Mouse (Mus musculus): ENCODE results near the gene Myrf. TPM values are rescaled to one million over a fixed set of nuclear protein-coding genes. Genes with fewer than 3 reads are reported as not detected.
"Not testable (repeated sequence)": the region's sequence is repeated elsewhere in the genome, so short reads cannot be mapped to it uniquely, and the experiment has no call there.

Gene Myrf
- total RNA-seq, 2 experiments from 2014 or later = not detected

- ATAC-seq (replicated peaks; ENCODE audit: low FRiP score, low TSS enrichment, poor library complexity, severe bottlenecking) = not testable (repeated sequence)
Observed at GRCm38 (mm10) chr19:10165928-10166327, 74.6 kb downstream of the Myrf start.

- no peak for ATAC-seq (replicated peaks; ENCODE audit: low FRiP score, low TSS enrichment, poor library complexity, severe bottlenecking)
Observed at GRCm38 (mm10) chr19:10163896-10164295, 76.7 kb downstream of the Myrf start.

Other genes starting within 250 kb of the Myrf start
- gene Best1, start 239.1 kb downstream of the Myrf start, total RNA-seq (2014; fragmentation: Nextera tagmentation) = not detected in 2 replicates
- gene Best1, start 239.1 kb downstream of the Myrf start, total RNA-seq (2017) = not detected in 2 replicates
- gene Rab3il1, start 239.1 kb downstream of the Myrf start, total RNA-seq (2014; fragmentation: Nextera tagmentation) = 16.1 and 23.6 TPM in 2 replicates
- 6.0 and 20.1 TPM in 2 replicates for gene Rab3il1, start 239.1 kb downstream of the Myrf start, total RNA-seq (2017)
- 22.8 and 23.9 TPM in 2 replicates for gene Fads3, start 199.2 kb downstream of the Myrf start, total RNA-seq (2014; fragmentation: Nextera tagmentation)
- 15.9 and 18.7 TPM in 2 replicates for gene Fads3, start 199.2 kb downstream of the Myrf start, total RNA-seq (2017)
- gene Fads2, start 139.0 kb downstream of the Myrf start, total RNA-seq (2014; fragmentation: Nextera tagmentation) = 67.8 and 78.3 TPM in 2 replicates
- gene Fads2, start 139.0 kb downstream of the Myrf start, total RNA-seq (2017) = 47.2 and 69.6 TPM in 2 replicates
- 50.6 and 51.2 TPM in 2 replicates for gene Fads1, start 57.9 kb downstream of the Myrf start, total RNA-seq (2014; fragmentation: Nextera tagmentation)
- 23.2 and 26.6 TPM in 2 replicates for gene Fads1, start 57.9 kb downstream of the Myrf start, total RNA-seq (2017)
- gene Tmem258, start 36.7 kb downstream of the Myrf start, total RNA-seq (2014; fragmentation: Nextera tagmentation) = 222 and 247 TPM in 2 replicates
- gene Tmem258, start 36.7 kb downstream of the Myrf start, total RNA-seq (2017) = 196 and 256 TPM in 2 replicates
- gene Fen1, start 36.6 kb downstream of the Myrf start, total RNA-seq (2014; fragmentation: Nextera tagmentation) = 112 and 116 TPM in 2 replicates
- gene Fen1, start 36.6 kb downstream of the Myrf start, total RNA-seq (2017) = 136 and 160 TPM in 2 replicates
- not detected in 2 replicates for gene Dagla, start 64.1 kb upstream of the Myrf start, total RNA-seq (2014; fragmentation: Nextera tagmentation)
- not detected in 2 replicates for gene Dagla, start 64.1 kb upstream of the Myrf start, total RNA-seq (2017)
- gene Syt7, start 148.3 kb upstream of the Myrf start, total RNA-seq (2014; fragmentation: Nextera tagmentation) = not detected in 2 replicates
- not detected in 2 replicates for gene Syt7, start 148.3 kb upstream of the Myrf start, total RNA-seq (2017)
- gene Lrrc10b, start 216.7 kb upstream of the Myrf start, total RNA-seq (2014; fragmentation: Nextera tagmentation) = not detected in 2 replicates
- not detected in 2 replicates for gene Lrrc10b, start 216.7 kb upstream of the Myrf start, total RNA-seq (2017)
- gene Ppp1r32, start 242.2 kb upstream of the Myrf start, total RNA-seq (2014; fragmentation: Nextera tagmentation) = 0.57 TPM in 1 of 2 replicates, not detected in the other
- not detected in 2 replicates for gene Ppp1r32, start 242.2 kb upstream of the Myrf start, total RNA-seq (2017)

Measured in megakaryocyte-erythroid progenitor cell, adult 5-6 weeks (primary cell).